Mouse (Mus musculus): ENCODE data around the gene Golim4. TPM values are rescaled to one million over a fixed set of nuclear protein-coding genes. Genes with fewer than 3 reads are reported as not detected.

The Golim4 gene
- total RNA-seq, 2 experiments from 2014 or later = 30.7 to 32.7 TPM

Other genes starting within 250 kb of the Golim4 start
- not detected for gene Gm29133, start 208.8 kb downstream of the Golim4 start, total RNA-seq (2021)
- not detected for gene Fstl5, start 117.3 kb upstream of the Golim4 start, total RNA-seq (2021)

Data from heart, postnatal 10 days (tissue).